Mouse (Mus musculus) neural tube, embryonic 11.5 days (tissue): ENCODE data around the gene Arpc5l. TPM values are rescaled to one million over a fixed set of nuclear protein-coding genes. Genes with fewer than 3 reads are reported as not detected.
"Not testable (repeated sequence)": the region's sequence is repeated elsewhere in the genome, so short reads cannot be mapped to it uniquely, and the experiment has no call there.

ENCODE experiments used
- ATAC-seq: fragments of 200-750 bp; cut with Nextera tagmentation; 2 replicates; pipeline ENCODE4 v1.8.0; 2017; ENCODE audit warnings: moderate number of reproducible peaks, mild to moderate bottlenecking, moderate TSS enrichment, moderate library complexity; ENCODE audit not compliant: insufficient read depth, low FRiP score, low TSS enrichment
- DNase-seq: peaks from one replicate; pipeline ENCODE4 v3.0.0-alpha.2; 2015; ENCODE audit warnings: low spot score
- H3K27ac ChIP-seq: fragments of 300-500 bp; sonication (generic); 2 replicates; pipeline ENCODE4 v1.5.1; 2014; ENCODE audit warnings: low read depth, mild to moderate bottlenecking, low read length
- H3K27me3 ChIP-seq: fragments of 300-500 bp; sonication (generic); 2 replicates; pipeline ENCODE4 v1.6.1; 2014; ENCODE audit warnings: mild to moderate bottlenecking, low read length, mixed read lengths; ENCODE audit not compliant: control insufficient read depth, insufficient read depth
- H3K36me3 ChIP-seq: fragments of 300-500 bp; sonication (generic); 2 replicates; pipeline ENCODE4 v1.6.1; 2014; ENCODE audit warnings: mild to moderate bottlenecking, low read length, moderate library complexity, mixed read lengths; ENCODE audit not compliant: control insufficient read depth, insufficient read depth
- H3K4me1 ChIP-seq: fragments of 300-500 bp; sonication (generic); 2 replicates; pipeline ENCODE4 v1.6.1; 2014; ENCODE audit warnings: low read length, mixed read lengths; ENCODE audit not compliant: control insufficient read depth, insufficient read depth
- H3K4me2 ChIP-seq: fragments of 300-500 bp; sonication (generic); 2 replicates; pipeline ENCODE4 v1.6.1; 2014; ENCODE audit warnings: low read depth, mild to moderate bottlenecking, moderate library complexity
- H3K4me3 ChIP-seq: fragments of 300-500 bp; sonication (generic); 2 replicates; pipeline ENCODE4 v1.5.1; 2014; ENCODE audit warnings: low read depth, low read length
- H3K9ac ChIP-seq: fragments of 300-500 bp; sonication (generic); 2 replicates; pipeline ENCODE4 v1.6.1; 2014; ENCODE audit warnings: mild to moderate bottlenecking, low read length
- H3K9me3 ChIP-seq: fragments of 300-500 bp; sonication (generic); 2 replicates; pipeline ENCODE4 v1.6.1; 2016; ENCODE audit warnings: low read length; ENCODE audit not compliant: control insufficient read depth
- WGBS: fragments of 180-500 bp; shearing (Covaris S2); extraction: QIAGEN DNeasy Blood & Tissue Kit; methylation state at CpG from one replicate; pipeline ENCODE4 v1.1.7; 2014; 5-methylcytosine and 5-hydroxymethylcytosine counted together
- polyA plus RNA-seq: library from polyadenylated mRNA; unstranded; fragments of >200 nt; fragmentation: Nextera tagmentation; extraction: Ambion mirVana; gene quantifications from 2 replicates; pipeline ENCODE4 v1.2.1, GENCODE M21; 2014

Gene Arpc5l
- polyA plus RNA-seq, 1 experiment from 2014 or later, result 131 TPM

GRCm38 (mm10) chr2:39003512-39003911 is 1.6 kb upstream of the Arpc5l start:
- peaks cover 16% of the 10 kb centered on the region for H3K4me1 ChIP-seq
- peaks cover 23% of the 10 kb centered on the region for H3K36me3 ChIP-seq
- H3K9ac ChIP-seq, result peak overlapping the region; percentile 86
- no peak for DNase-seq
- 73% methylated on average over 5 of the region's 5 CpGs for WGBS
- ATAC-seq, result no peak
- H3K4me2 ChIP-seq, result peak overlapping the region; percentile 94
- peak overlapping the region; percentile 77 for H3K4me3 ChIP-seq
- H3K9me3 ChIP-seq, result no peaks in the 10 kb centered on the region
- H3K27ac ChIP-seq, result no peak overlapping the region
- H3K27me3 ChIP-seq, result no peaks in the 10 kb centered on the region

- H3K36me3 ChIP-seq, result peaks cover 23% of the 10 kb centered on the region
- DNase-seq (peak; percentile 37), ATAC-seq (no peak; the same call in 1 of the 2 replicates)
- no peaks in the 10 kb centered on the region for H3K27me3 ChIP-seq
- 1% methylated on average over 11 of the region's 11 CpGs for WGBS
- peak overlapping the region; percentile 77 for H3K4me3 ChIP-seq
- H3K4me1 ChIP-seq, result peaks cover 25% of the 10 kb centered on the region
- peak overlapping the region; percentile 94 for H3K4me2 ChIP-seq
- H3K9me3 ChIP-seq, result no peaks in the 10 kb centered on the region
- peak overlapping the region; percentile 86 for H3K9ac ChIP-seq
- peak overlapping the region; percentile 81; the same call in 1 of the 2 replicates for H3K27ac ChIP-seq
Measured at GRCm38 (mm10) chr2:39004372-39004771, 776 bp upstream of the Arpc5l start.

GRCm38 (mm10) chr2:39005574-39006079 is 479 bp downstream of the Arpc5l start, which contains the start of gene Rpl35:
TSS of gene Rpl35 (minus strand) at chr2:39005624.
- ATAC-seq (no peak), DNase-seq (peak; percentile 43)
- Histone ChIP-seq H3K36me3 (peaks cover 17% of the 10 kb centered on the region), H3K9me3 (no peaks in the 10 kb centered on the region), H3K27ac (peak within 1 kb of the TSS; percentile 81; the same call in 1 of the 2 replicates), H3K27me3 (no peaks in the 10 kb centered on the region), H3K4me2 (peak within 1 kb of the TSS; percentile 94), H3K4me3 (peak within 1 kb of the TSS; percentile 77), H3K4me1 (peaks cover 26% of the 10 kb centered on the region), H3K9ac (peak within 1 kb of the TSS; percentile 86)
- WGBS, result 15% methylated on average over 15 of the region's 15 CpGs

GRCm38 (mm10) chr2:39006149-39006730 is 1.1 kb downstream of the Arpc5l start:
- no peak overlapping the region for H3K9ac ChIP-seq
- 91% methylated on average over 14 of the region's 14 CpGs for WGBS
- peaks cover 11% of the 10 kb centered on the region for H3K36me3 ChIP-seq
- H3K27me3 ChIP-seq, result no peaks in the 10 kb centered on the region
- no peak overlapping the region for H3K27ac ChIP-seq
- H3K4me3 ChIP-seq, result no peak overlapping the region
- H3K4me2 ChIP-seq, result peak overlapping the region; percentile 94
- no peaks in the 10 kb centered on the region for H3K9me3 ChIP-seq
- H3K4me1 ChIP-seq, result peaks cover 26% of the 10 kb centered on the region
- no peak for DNase-seq
- ATAC-seq, result no peak

GRCm38 (mm10) chr2:39007865-39008264 is 2.7 kb downstream of the Arpc5l start:
- peak; percentile 95 for DNase-seq
- H3K4me3 ChIP-seq, result peak overlapping the region; percentile 82
- H3K9ac ChIP-seq, result peak overlapping the region; percentile 82
- H3K27me3 ChIP-seq, result no peaks in the 10 kb centered on the region
- peaks cover 24% of the 10 kb centered on the region for H3K4me1 ChIP-seq
- no peaks in the 10 kb centered on the region for H3K9me3 ChIP-seq
- WGBS, result under 1% methylated on average over 44 of the region's 44 CpGs
- peak overlapping the region; percentile 91 for H3K4me2 ChIP-seq
- peaks cover 5% of the 10 kb centered on the region; the same call in 1 of the 2 replicates for H3K36me3 ChIP-seq
- H3K27ac ChIP-seq, result peak overlapping the region; percentile 90
- peak; percentile 87 for ATAC-seq

GRCm38 (mm10) chr2:39008350-39008851 is 3.3 kb downstream of the Arpc5l start:
- under 1% methylated on average over 25 of the region's 25 CpGs for WGBS
- H3K27ac ChIP-seq, result peak overlapping the region; percentile 90
- peak overlapping the region; percentile 91 for H3K4me2 ChIP-seq
- H3K9me3 ChIP-seq, result no peaks in the 10 kb centered on the region
- peaks cover 4% of the 10 kb centered on the region; the same call in 1 of the 2 replicates for H3K36me3 ChIP-seq
- peaks cover 19% of the 10 kb centered on the region for H3K4me1 ChIP-seq
- ATAC-seq (peak; percentile 26), DNase-seq (no peak)
- H3K4me3 ChIP-seq, result peak overlapping the region; percentile 82
- no peaks in the 10 kb centered on the region for H3K27me3 ChIP-seq
- peak overlapping the region; percentile 82 for H3K9ac ChIP-seq

GRCm38 (mm10) chr2:39008954-39009365 is 3.8 kb downstream of the Arpc5l start:
- peak overlapping the region; percentile 82 for H3K9ac ChIP-seq
- peak overlapping the region; percentile 91 for H3K4me2 ChIP-seq
- no peak for DNase-seq
- no peak overlapping the region for H3K27ac ChIP-seq
- H3K36me3 ChIP-seq, result 0 out of 2 replicates have a peak, but pooled peaks cover 5% of the 10 kb centered on the region
- H3K9me3 ChIP-seq, result no peaks in the 10 kb centered on the region
- WGBS, result 27% methylated on average over 3 of the region's 3 CpGs
- H3K27me3 ChIP-seq, result no peaks in the 10 kb centered on the region
- peak overlapping the region; percentile 82 for H3K4me3 ChIP-seq
- no peak for ATAC-seq
- H3K4me1 ChIP-seq, result peaks cover 14% of the 10 kb centered on the region

- not testable (repeated sequence) for DNase-seq, H3K4me2 ChIP-seq
- 91% methylated on average over 4 of the region's 5 CpGs for WGBS
Measured at GRCm38 (mm10) chr2:39010144-39010543, 5.0 kb downstream of the Arpc5l start.

GRCm38 (mm10) chr2:39011264-39011663 is 6.1 kb downstream of the Arpc5l start:
- no peak overlapping the region for H3K4me2 ChIP-seq
- no peak for ATAC-seq

More at GRCm38 (mm10) chr2:39010144-39010543, 5.0 kb downstream of the Arpc5l start:
- H3K9ac ChIP-seq, ATAC-seq, H3K4me3 ChIP-seq, H3K27ac ChIP-seq, H3K27me3 ChIP-seq, H3K36me3 ChIP-seq, H3K9me3 ChIP-seq: not testable (repeated sequence)
- peaks cover 11% of the 10 kb centered on the region for H3K4me1 ChIP-seq

More at GRCm38 (mm10) chr2:39011264-39011663, 6.1 kb downstream of the Arpc5l start:
- DNase-seq, result no peak
- Histone ChIP-seq H3K4me1 (peaks cover 11% of the 10 kb centered on the region), H3K27ac (no peak overlapping the region), H3K9me3 (no peaks in the 10 kb centered on the region), H3K36me3 (peaks cover 12% of the 10 kb centered on the region), H3K27me3 (no peaks in the 10 kb centered on the region), H3K4me3 (no peak overlapping the region), H3K9ac (no peak overlapping the region)
